Mouse (Mus musculus) stomach, embryonic 15.5 days (tissue): ENCODE measurements around the gene Rgs6. TPM values are rescaled to one million over a fixed set of nuclear protein-coding genes. Genes with fewer than 3 reads are reported as not detected.

ENCODE experiments used
- ATAC-seq: fragments of 200-750 bp; cut with Nextera tagmentation; 2 replicates; pipeline ENCODE4 v1.8.0; 2017; ENCODE audit warnings: low read depth, moderate number of reproducible peaks, moderate TSS enrichment; ENCODE audit not compliant: insufficient read depth, low FRiP score
- H3K27ac ChIP-seq: fragments of 300-500 bp; sonication (generic); 2 replicates; pipeline ENCODE4 v1.5.1; 2015; ENCODE audit warnings: mild to moderate bottlenecking, inconsistent platforms
- H3K27me3 ChIP-seq: fragments of 300-500 bp; sonication (generic); replicated peaks from 2 replicates; pipeline ENCODE4 v1.6.1; 2015; ENCODE audit warnings: inconsistent platforms
- H3K36me3 ChIP-seq: fragments of 300-500 bp; sonication (generic); 2 replicates; pipeline ENCODE4 v1.6.1; 2015; ENCODE audit warnings: inconsistent platforms
- H3K4me1 ChIP-seq: fragments of 300-500 bp; sonication (generic); 2 replicates; pipeline ENCODE4 v1.6.1; 2015; ENCODE audit warnings: inconsistent platforms
- H3K4me2 ChIP-seq: fragments of 300-500 bp; sonication (generic); 2 replicates; pipeline ENCODE4 v1.6.1; 2015; ENCODE audit warnings: mild to moderate bottlenecking, inconsistent platforms
- H3K4me3 ChIP-seq: fragments of 300-500 bp; sonication (generic); replicated peaks from 2 replicates; pipeline ENCODE4 v1.5.1; 2015; ENCODE audit warnings: inconsistent platforms
- H3K9ac ChIP-seq: fragments of 300-500 bp; sonication (generic); 2 replicates; pipeline ENCODE4 v1.6.1; 2015; ENCODE audit warnings: inconsistent platforms
- H3K9me3 ChIP-seq: fragments of 300-500 bp; sonication (generic); 2 replicates; pipeline ENCODE4 v1.6.1; 2016; ENCODE audit warnings: inconsistent platforms
- WGBS: fragments of 180-500 bp; shearing (Covaris S2); methylation state at CpG from one replicate; pipeline ENCODE4 v1.1.7; 2015; 5-methylcytosine and 5-hydroxymethylcytosine counted together
- polyA plus RNA-seq: library from polyadenylated mRNA; unstranded; fragments of >200 nt; fragmentation: Nextera tagmentation; extraction: Ambion mirVana; gene quantifications from 2 replicates; pipeline ENCODE4 v1.2.1, GENCODE M21; 2015

The Rgs6 gene
- polyA plus RNA-seq, 1 experiment from 2014 or later: 2.0 TPM

DNA sequence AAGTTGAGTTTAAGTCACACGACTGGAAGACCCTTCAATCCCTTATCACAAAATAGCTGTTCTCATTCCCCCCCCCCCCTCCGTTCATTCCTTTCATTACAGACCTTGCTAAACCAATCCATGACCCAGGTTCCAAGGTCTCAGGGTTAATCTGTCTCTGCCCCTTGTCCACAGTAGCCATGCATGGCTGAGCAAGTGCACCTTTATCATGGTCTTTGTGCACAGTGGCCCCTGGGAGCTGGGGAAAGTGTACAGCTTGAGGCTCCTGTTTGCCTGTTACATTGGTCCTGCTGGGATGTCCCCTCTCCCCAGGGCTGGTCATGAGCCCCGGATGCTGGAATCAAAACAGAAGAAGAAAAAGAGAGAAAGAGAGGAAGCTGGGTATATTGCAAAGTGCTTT is 522.6 kb downstream of the Rgs6 start:
- Histone ChIP-seq H3K9me3 (no peaks in the 10 kb centered on the region), H3K9ac (no peak overlapping the region), H3K27me3 (no peaks in the 10 kb centered on the region), H3K36me3 (no peaks in the 10 kb centered on the region), H3K27ac (no peak overlapping the region), H3K4me3 (no peak overlapping the region), H3K4me2 (no peak overlapping the region), H3K4me1 (no peaks in the 10 kb centered on the region)
- WGBS: 50% methylated on average over 3 of the region's 3 CpGs
- no peak for ATAC-seq

DNA sequence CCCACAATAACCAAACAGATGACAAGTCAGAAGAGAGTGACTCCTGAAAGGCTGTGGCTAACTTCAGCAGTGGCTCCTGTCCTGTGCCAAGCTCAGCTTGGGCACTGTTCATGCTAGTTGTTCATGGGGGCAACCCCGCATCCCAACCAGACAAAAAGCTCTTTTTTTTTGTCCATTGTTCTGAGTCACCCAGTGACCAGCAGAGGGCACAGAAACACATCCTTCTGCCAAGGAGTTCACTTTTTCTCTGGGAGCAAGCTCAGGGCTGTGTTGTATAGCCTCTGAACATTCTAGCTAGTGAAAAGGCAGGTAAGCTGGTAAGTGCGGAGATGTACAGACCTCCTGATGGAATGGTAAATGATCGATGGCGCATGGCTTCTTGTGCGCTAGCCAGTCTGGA is 524.2 kb downstream of the Rgs6 start:
- 85% methylated on average over 5 of the region's 5 CpGs for WGBS
- ATAC-seq: no peak

DNA sequence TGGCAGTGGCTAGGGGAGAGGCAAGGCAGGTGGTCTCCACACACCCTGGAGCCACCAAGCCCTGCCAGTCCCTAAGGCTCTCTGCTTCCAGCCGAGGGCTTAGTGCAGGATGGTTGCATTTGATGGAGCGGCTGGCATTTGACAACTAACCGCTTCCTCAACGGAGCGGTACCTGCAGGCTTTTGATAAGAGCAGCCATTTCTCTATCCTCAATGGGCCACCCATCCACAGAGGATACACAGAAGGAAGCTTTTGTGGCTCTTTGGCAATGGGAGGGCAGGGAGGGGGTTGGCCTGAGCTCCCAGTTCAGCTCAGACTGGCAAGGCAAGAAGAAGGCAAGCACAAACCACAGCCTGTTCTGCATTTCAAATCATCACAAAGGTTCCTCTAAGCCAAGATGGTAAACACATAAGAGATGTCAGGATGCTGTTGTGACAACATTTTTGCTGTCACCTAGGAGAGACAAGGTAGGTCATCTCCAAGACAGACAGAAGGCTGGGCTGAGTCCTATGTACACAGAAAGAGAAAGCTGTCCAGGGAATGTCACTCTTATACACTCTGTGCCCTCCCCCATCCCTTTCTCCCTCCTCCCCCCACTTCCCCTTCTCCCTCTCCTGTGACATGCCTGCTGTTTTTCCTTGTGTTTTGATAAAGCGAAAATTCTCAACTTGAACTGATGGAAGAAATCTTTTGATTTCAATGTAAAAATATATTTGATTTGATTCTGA is 525.0 kb downstream of the Rgs6 start:
- Histone ChIP-seq H3K36me3 (no peaks in the 10 kb centered on the region), H3K9me3 (no peaks in the 10 kb centered on the region), H3K9ac (no peak overlapping the region), H3K27me3 (no peaks in the 10 kb centered on the region), H3K4me3 (no peak overlapping the region), H3K4me1 (no peaks in the 10 kb centered on the region), H3K27ac (no peak overlapping the region), H3K4me2 (no peak overlapping the region)
- 77% methylated on average over 6 of the region's 6 CpGs for WGBS
- peak; percentile 83; the same call in 1 of the 2 replicates for ATAC-seq

More for the DNA sequence above, 524.2 kb downstream of the Rgs6 start:
- H3K4me3 ChIP-seq: no peak overlapping the region
- no peaks in the 10 kb centered on the region for H3K36me3 ChIP-seq
- H3K27me3 ChIP-seq: no peaks in the 10 kb centered on the region
- H3K9ac ChIP-seq: no peak overlapping the region
- H3K4me1 ChIP-seq: no peaks in the 10 kb centered on the region
- H3K4me2 ChIP-seq: no peak overlapping the region
- no peak overlapping the region for H3K27ac ChIP-seq
- no peaks in the 10 kb centered on the region for H3K9me3 ChIP-seq

DNA sequence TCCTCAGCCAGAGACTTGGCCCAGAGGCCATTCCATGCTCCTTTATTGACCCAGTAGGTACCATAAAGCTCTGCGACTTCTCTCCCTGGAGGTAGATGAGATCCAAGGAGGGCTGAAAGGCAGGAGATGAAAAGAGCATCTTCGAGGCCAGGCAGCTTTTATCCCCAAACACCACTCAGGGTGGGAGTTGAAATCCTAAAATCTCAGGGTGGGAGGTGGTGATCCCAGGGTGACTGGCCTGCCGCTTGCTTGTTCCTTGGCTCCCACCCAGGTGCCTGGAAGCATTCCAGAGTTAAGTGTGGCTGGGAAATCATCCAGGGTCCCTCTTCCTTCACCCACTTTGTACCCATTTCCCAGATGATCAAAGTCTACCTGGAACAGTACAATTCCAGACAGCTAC is 525.9 kb downstream of the Rgs6 start:
- Histone ChIP-seq H3K4me2 (no peak overlapping the region), H3K27me3 (no peaks in the 10 kb centered on the region), H3K9me3 (no peaks in the 10 kb centered on the region), H3K9ac (no peak overlapping the region), H3K36me3 (no peaks in the 10 kb centered on the region), H3K4me3 (no peak overlapping the region), H3K27ac (no peak overlapping the region), H3K4me1 (no peaks in the 10 kb centered on the region)
- no peak for ATAC-seq
- WGBS: 60% methylated on average over 3 of the region's 3 CpGs

DNA sequence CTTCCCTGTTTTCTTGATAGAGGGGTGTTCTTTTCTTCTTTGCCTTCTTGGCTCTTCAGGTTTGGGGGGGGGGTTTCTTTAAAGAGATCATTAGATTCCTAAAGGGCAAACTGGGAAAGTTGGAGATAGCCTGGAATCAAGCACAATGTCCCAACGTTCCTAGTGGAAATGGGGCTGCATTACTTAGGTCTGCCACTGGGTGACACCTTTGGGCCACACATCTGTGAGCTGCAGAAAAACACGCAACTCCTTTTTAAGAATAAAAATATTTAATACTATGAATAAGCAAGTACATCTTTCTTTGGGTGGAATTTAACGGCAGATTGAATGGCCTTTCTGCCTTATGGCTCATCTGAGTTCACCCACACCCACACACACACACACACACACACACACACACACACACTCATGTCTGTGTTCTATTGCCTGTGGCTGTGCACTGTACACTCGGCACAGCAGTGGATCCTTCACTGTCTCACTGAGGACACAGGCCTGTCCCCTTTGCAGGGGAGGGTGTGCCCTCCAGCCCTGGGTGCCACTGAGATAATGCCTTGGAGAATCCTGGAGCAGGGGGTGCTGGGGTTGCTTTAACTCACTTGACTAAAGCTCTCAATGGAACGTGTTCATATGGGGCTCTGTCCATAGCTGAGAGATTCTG is 526.4 kb downstream of the Rgs6 start:
- Histone ChIP-seq H3K27me3 (no peaks in the 10 kb centered on the region), H3K36me3 (no peaks in the 10 kb centered on the region), H3K4me2 (no peak overlapping the region), H3K9me3 (no peaks in the 10 kb centered on the region), H3K27ac (no peak overlapping the region), H3K4me3 (no peak overlapping the region), H3K9ac (no peak overlapping the region), H3K4me1 (no peaks in the 10 kb centered on the region)
- no peak; the same call in 1 of the 2 replicates for ATAC-seq
- 40% methylated on average over 5 of the region's 5 CpGs for WGBS

DNA sequence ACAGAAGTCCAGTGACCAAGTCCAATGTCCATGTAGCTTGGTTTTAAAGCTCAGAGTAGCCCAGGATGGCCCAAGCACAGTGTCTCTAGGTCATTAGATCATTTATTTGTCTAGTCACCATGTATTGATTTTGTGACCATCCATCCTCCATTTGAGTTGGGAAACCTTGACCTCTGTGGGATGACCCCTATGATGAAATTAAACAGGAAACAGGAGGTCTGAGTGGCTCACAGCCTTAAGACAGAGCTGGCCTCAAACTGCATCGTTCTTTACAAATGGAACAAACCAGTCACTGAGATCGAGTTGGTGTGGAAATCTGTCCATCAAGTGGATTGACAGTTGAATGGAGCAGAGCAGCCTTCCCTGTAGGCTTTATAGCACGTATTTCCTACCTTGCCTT is 536.0 kb downstream of the Rgs6 start:
- ATAC-seq: no peak
- no peak overlapping the region for H3K4me3 ChIP-seq
- no peak overlapping the region for H3K9ac ChIP-seq
- 46% methylated on average over 3 of the region's 3 CpGs for WGBS
- no peaks in the 10 kb centered on the region for H3K9me3 ChIP-seq
- no peaks in the 10 kb centered on the region for H3K4me1 ChIP-seq
- no peaks in the 10 kb centered on the region for H3K36me3 ChIP-seq
- H3K27me3 ChIP-seq: no peaks in the 10 kb centered on the region
- no peak overlapping the region for H3K27ac ChIP-seq
- no peak overlapping the region for H3K4me2 ChIP-seq

DNA sequence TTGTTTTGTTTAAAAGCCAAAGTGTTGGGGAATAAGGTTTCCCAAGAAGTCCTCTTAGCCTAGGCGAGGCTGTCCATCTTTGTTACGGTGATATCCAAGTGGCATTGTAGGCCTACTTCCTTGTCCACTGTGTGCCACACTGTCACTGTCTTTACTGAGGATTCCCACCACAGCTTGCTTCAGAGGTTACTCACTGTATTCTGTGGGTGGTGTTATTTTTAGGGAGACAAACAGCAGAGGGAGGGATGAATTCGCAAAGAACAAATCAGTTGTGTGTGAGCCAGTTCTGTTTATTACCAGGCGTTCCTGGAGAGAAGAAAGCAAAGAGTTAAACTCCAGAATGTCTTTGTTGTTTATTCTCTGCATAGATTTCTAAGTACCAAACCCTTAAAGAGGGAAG is 537.2 kb downstream of the Rgs6 start:
- H3K4me2 ChIP-seq: no peak overlapping the region
- no peak overlapping the region for H3K4me3 ChIP-seq
- no peaks in the 10 kb centered on the region for H3K36me3 ChIP-seq
- H3K9ac ChIP-seq: no peak overlapping the region
- H3K9me3 ChIP-seq: no peaks in the 10 kb centered on the region
- H3K4me1 ChIP-seq: no peaks in the 10 kb centered on the region
- no peak overlapping the region for H3K27ac ChIP-seq
- ATAC-seq: no peak
- WGBS: 75% methylated on average over 4 of the region's 4 CpGs
- H3K27me3 ChIP-seq: no peaks in the 10 kb centered on the region

DNA sequence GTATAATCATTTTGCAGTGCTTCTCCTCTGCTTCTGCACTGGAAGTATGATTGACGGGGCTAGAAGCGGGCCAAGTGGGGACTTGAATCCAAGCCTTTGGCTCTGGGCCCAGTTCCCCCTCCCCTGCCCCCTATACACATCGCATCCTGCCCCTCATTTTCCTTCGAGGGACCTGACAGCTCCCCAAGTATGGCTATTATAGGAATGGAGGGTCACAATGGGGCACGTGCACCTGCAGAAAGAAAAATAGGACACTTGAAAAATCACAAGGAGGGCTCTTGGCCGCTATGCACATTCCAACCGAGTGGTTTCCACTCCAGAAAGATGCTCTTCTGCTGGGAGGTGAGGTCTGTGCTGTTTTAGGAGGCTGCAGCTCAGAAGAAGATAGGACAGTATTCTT is 538.8 kb downstream of the Rgs6 start:
- H3K4me2 ChIP-seq: no peak overlapping the region
- no peaks in the 10 kb centered on the region for H3K9me3 ChIP-seq
- ATAC-seq: no peak
- no peaks in the 10 kb centered on the region for H3K27me3 ChIP-seq
- no peak overlapping the region for H3K4me3 ChIP-seq
- H3K4me1 ChIP-seq: no peaks in the 10 kb centered on the region
- no peak overlapping the region for H3K9ac ChIP-seq
- no peaks in the 10 kb centered on the region for H3K36me3 ChIP-seq
- 68% methylated on average over 7 of the region's 7 CpGs for WGBS
- H3K27ac ChIP-seq: no peak overlapping the region

DNA sequence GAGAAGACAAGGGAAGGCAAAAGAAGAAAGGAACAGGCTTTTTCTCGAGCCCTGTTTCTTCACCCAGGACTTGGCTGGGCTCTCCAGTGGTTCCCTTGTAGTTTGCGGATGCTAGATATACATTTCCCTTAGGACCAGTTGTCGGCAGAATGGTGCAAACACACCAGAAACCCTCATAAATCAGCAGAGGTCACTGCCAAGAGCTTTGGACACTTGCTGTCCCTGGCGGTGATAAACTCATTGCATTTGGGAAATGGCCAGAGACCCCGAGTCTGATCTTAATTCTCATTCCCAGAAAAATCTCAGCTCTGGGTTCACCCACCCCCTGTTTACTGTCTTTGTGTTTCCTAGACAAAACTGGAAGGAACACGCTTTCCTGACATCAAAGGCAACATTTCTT is 539.9 kb downstream of the Rgs6 start:
- H3K27me3 ChIP-seq: no peaks in the 10 kb centered on the region
- H3K9me3 ChIP-seq: no peaks in the 10 kb centered on the region

DNA sequence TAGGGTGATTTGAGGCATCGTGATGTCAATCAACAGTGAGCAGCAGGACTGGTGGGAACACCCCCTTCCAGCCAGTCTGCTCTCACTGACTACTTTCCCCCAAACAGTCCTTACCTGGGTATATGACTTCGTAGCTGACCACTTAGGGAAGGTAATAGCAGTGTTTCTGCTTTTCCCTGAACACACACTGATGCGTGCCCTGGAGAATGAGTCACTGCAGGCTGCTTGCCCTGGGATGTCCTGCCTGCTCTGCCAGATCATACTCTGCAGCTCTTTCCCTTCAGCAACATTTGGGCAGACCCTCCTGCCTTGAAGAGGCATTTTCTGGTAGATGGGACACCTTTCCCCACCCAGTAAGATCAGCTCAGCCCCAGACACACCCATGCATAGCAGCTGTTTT is 540.5 kb downstream of the Rgs6 start:
- H3K27ac ChIP-seq: no peak overlapping the region
- H3K9ac ChIP-seq: no peak overlapping the region
- no peaks in the 10 kb centered on the region for H3K4me1 ChIP-seq
- 84% methylated on average over 3 of the region's 3 CpGs for WGBS
- no peaks in the 10 kb centered on the region for H3K36me3 ChIP-seq
- no peaks in the 10 kb centered on the region for H3K27me3 ChIP-seq
- H3K4me2 ChIP-seq: no peak overlapping the region
- no peak for ATAC-seq
- no peaks in the 10 kb centered on the region for H3K9me3 ChIP-seq
- H3K4me3 ChIP-seq: no peak overlapping the region

More for the DNA sequence above, 539.9 kb downstream of the Rgs6 start:
- ATAC-seq: no peak
- WGBS: 45% methylated on average over 6 of the region's 6 CpGs
- no peaks in the 10 kb centered on the region for H3K4me1 ChIP-seq
- no peak overlapping the region for H3K27ac ChIP-seq
- H3K4me3 ChIP-seq: no peak overlapping the region
- no peak overlapping the region for H3K4me2 ChIP-seq
- H3K9ac ChIP-seq: no peak overlapping the region
- H3K36me3 ChIP-seq: no peaks in the 10 kb centered on the region

DNA sequence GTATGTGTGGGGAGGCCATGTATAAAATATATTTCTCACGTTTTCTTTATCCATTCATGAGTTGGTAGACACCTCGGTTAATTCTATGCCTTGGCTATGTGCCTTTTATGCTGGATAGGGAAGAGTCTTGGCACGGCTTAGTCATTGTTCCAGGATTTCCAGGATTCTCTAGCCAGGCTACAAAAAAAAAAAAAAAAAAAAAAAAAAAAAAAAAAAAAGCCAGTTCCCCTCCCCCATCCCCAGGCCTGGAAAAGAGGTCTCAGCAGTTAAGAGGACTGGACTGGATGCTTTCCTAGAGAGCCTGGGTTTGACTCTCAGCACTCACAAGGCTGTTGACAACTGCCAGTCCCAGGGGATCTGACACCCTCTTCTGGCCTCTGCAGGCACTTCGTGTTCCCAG is 543.3 kb downstream of the Rgs6 start:
- Histone ChIP-seq H3K4me3 (no peak overlapping the region), H3K9me3 (no peaks in the 10 kb centered on the region), H3K9ac (no peak overlapping the region), H3K4me1 (no peaks in the 10 kb centered on the region), H3K27ac (no peak overlapping the region), H3K4me2 (no peak overlapping the region), H3K27me3 (no peaks in the 10 kb centered on the region), H3K36me3 (no peaks in the 10 kb centered on the region)
- 72% methylated on average over 4 of the region's 4 CpGs for WGBS
- ATAC-seq: no peak

DNA sequence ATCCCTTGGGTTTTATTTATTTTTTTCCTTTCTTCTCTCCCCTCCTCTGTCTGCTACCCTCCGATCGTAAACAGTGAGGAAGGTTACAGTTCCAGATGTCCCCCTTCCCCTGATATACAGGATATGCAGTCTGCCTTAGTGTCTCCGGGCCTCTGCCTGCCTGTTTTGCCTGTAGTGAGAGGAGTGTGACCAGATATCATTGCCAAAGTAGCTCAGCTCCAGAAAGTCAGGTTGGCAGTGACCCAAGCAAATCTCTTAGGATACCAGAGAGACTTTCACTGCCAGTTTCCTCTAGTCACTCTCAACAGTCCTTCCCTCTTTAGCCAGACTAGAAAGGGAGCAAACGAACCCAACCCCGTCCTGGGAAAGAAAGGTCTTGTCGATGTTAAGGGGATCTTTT is 545.7 kb downstream of the Rgs6 start:
- H3K27me3 ChIP-seq: no peaks in the 10 kb centered on the region
- no peaks in the 10 kb centered on the region for H3K9me3 ChIP-seq
- no peaks in the 10 kb centered on the region for H3K4me1 ChIP-seq
- no peak overlapping the region for H3K4me2 ChIP-seq
- H3K36me3 ChIP-seq: no peaks in the 10 kb centered on the region
- H3K9ac ChIP-seq: no peak overlapping the region
- H3K27ac ChIP-seq: no peak overlapping the region
- no peak overlapping the region for H3K4me3 ChIP-seq
- no peak for ATAC-seq
- WGBS: 42% methylated on average over 6 of the region's 6 CpGs
